Comparison of ENCODE assay signal across 20 mouse cellular contexts in the genomic region with DNA sequence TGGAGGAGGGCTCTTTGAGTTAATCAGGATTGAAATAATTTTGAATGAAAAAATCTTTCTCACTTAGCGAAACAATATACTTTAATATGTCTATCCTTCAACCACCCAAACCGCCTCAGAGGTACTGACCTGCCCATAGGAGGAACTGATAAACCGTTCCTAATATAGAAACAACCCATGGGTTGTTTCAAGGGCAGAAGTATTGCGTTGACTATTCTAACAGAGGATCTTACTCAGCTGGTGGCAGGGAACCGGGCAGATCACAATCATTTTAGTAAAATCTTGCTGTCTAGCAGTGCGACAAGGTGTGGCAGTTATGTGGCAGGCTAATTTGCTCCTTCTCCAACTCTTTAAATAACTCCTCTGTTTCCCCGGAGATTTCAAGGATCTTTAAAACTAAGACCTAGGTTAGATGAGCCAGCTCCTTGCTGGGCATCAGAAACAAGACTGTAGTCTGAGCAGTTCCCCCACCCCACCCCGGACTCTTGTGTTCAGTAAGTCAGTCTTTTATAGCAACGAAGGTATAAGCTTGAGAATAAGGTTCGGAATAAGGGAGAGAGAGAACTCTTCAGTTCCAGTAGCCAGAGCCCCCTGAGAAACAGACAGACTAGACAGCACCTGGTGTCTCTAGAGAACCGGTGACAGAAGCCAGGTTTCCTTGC. TPM values are rescaled to one million over a fixed set of nuclear protein-coding genes. Genes with fewer than 3 reads are reported as not detected.
DNase-seq lines count a peak whose midpoint lies in the region; ATAC-seq lines count a peak whose summit lies in the region.
"Had no signal": no experiment of that assay in that cellular context is flagged by ENCODE, and none has a peak within 500 bp of the region (broad histone marks: within the 10 kb centered on the region; RNA-seq: fewer than 3 reads in every experiment).

No protein-coding gene starts in this region.

- 47% methylated on average over 11 of the region's 11 CpGs for WGBS in heart, embryonic 14.5 days
- WGBS in hindbrain, embryonic 11.5 days: 87% methylated on average over 11 of the region's 11 CpGs

- peak overlapping the region in 1 of 2 experiments; percentile 42; a peak in 1 of 4 replicates for H3K27ac ChIP-seq in heart, embryonic 14.5 days (replicated peaks in 1 of 2; ENCODE audit: control insufficient read depth in 1 of 2, insufficient read depth in 1 of 2, low read depth in 2 of 2, low read length in 2 of 2)
- no peak overlapping the region for H3K27ac ChIP-seq in hindbrain, embryonic 11.5 days (ENCODE audit: low read depth, low read length)
- H3K27ac ChIP-seq: embryonic facial prominence, embryonic 15.5 days; hindbrain, embryonic 15.5 days; kidney, embryonic 15.5 days; limb, embryonic 15.5 days; liver, embryonic 15.5 days; midbrain, embryonic 12.5 days had no signal

- DNase-seq in heart, postnatal 4 days: no peak
- peak; percentile 7 for DNase-seq in A20 (ENCODE audit: low read depth, low spot score)
- DNase-seq in left cerebral cortex, postnatal 4 days: no peak
- DNase-seq in hindbrain, embryonic 11.5 days (ENCODE audit: low spot score): no peak
- DNase-seq: adrenal gland, postnatal 14 days; cerebellum, adult 11 months; cerebellum, postnatal 25 days; gastrocnemius, postnatal 36 days; right cerebral cortex, postnatal 4 days had no signal

- peak overlapping the region; percentile 41 for H3K4me2 ChIP-seq in heart, embryonic 14.5 days (ENCODE audit: low read length)
- no peak overlapping the region for H3K4me2 ChIP-seq in hindbrain, embryonic 11.5 days (replicated peaks; ENCODE audit: low read depth, low read length)
- H3K4me2 ChIP-seq: embryonic facial prominence, embryonic 15.5 days; hindbrain, embryonic 15.5 days; kidney, embryonic 15.5 days; limb, embryonic 15.5 days; liver, embryonic 15.5 days; midbrain, embryonic 12.5 days had no signal

- intact Hi-C loops in left cerebral cortex, postnatal 4 days (cut with DNase I): no loop called here

- no peak for ATAC-seq in heart, embryonic 14.5 days (ENCODE audit: insufficient number of reproducible peaks, insufficient read depth, low FRiP score, low read depth)
- ATAC-seq in CD4-positive, CD25-positive, alpha-beta regulatory T cell, adult 4 months: peak; percentile 35
- ATAC-seq in megakaryocyte, adult 5-6 weeks (ENCODE audit: poor library complexity, severe bottlenecking): peak; percentile 71
- ATAC-seq in hindbrain, embryonic 11.5 days (ENCODE audit: low FRiP score): no peak
- ATAC-seq: forebrain, embryonic 16.5 days had no signal

- no peaks in the 10 kb centered on the region for H3K9me3 ChIP-seq in heart, embryonic 14.5 days (ENCODE audit: control insufficient read depth, low read length)
- no peaks in the 10 kb centered on the region for H3K9me3 ChIP-seq in hindbrain, embryonic 11.5 days (ENCODE audit: control insufficient read depth, low read length)
- H3K9me3 ChIP-seq: embryonic facial prominence, embryonic 15.5 days; G1E; hindbrain, embryonic 15.5 days; kidney, embryonic 15.5 days; limb, embryonic 15.5 days; liver, embryonic 15.5 days; midbrain, embryonic 12.5 days had no signal

- peaks cover 14 to 18% of the 10 kb centered on the region in 2 experiments; a peak in 3 of 4 replicates for H3K4me1 ChIP-seq in heart, embryonic 14.5 days (ENCODE audit: control insufficient read depth in 2 of 2, insufficient read depth in 2 of 2, low read length in 2 of 2)
- no peaks in the 10 kb centered on the region for H3K4me1 ChIP-seq in hindbrain, embryonic 11.5 days (replicated peaks; ENCODE audit: control insufficient read depth, insufficient read depth, low read length)
- H3K4me1 ChIP-seq: hindbrain, embryonic 15.5 days; kidney, embryonic 15.5 days; liver, embryonic 15.5 days; midbrain, embryonic 12.5 days had no signal

- H3K27me3 ChIP-seq in heart, embryonic 14.5 days (ENCODE audit: control insufficient read depth, insufficient read depth, low read length): no peaks in the 10 kb centered on the region
- no peaks in the 10 kb centered on the region for H3K27me3 ChIP-seq in hindbrain, embryonic 11.5 days (ENCODE audit: control insufficient read depth, insufficient read depth, low read length)
- H3K27me3 ChIP-seq: embryonic facial prominence, embryonic 15.5 days; hindbrain, embryonic 15.5 days; kidney, embryonic 15.5 days; limb, embryonic 15.5 days; liver, embryonic 15.5 days; midbrain, embryonic 12.5 days had no signal

- no peak overlapping the region for H3K4me3 ChIP-seq in heart, embryonic 14.5 days (ENCODE audit: control insufficient read depth in 1 of 2, insufficient read depth in 1 of 2, low read depth in 1 of 2, low read length in 2 of 2)
- H3K4me3 ChIP-seq in hindbrain, embryonic 11.5 days (ENCODE audit: low read depth, low read length): no peak overlapping the region
- H3K4me3 ChIP-seq: embryonic facial prominence, embryonic 15.5 days; hindbrain, embryonic 15.5 days; kidney, embryonic 15.5 days; limb, embryonic 15.5 days; liver, embryonic 15.5 days; midbrain, embryonic 12.5 days had no signal

- H3K9ac ChIP-seq in heart, embryonic 14.5 days (ENCODE audit: low read length): peak overlapping the region; percentile 12; the same call in 1 of the 2 replicates
- no peak overlapping the region for H3K9ac ChIP-seq in hindbrain, embryonic 11.5 days (ENCODE audit: low read depth, low read length)
- H3K9ac ChIP-seq: embryonic facial prominence, embryonic 15.5 days; hindbrain, embryonic 15.5 days; kidney, embryonic 15.5 days; limb, embryonic 15.5 days; liver, embryonic 15.5 days; midbrain, embryonic 12.5 days had no signal

- no peaks in the 10 kb centered on the region for H3K36me3 ChIP-seq in heart, embryonic 14.5 days (ENCODE audit: control insufficient read depth, insufficient read depth, low read length)
- H3K36me3 ChIP-seq in hindbrain, embryonic 11.5 days (ENCODE audit: control insufficient read depth, insufficient read depth, low read length): no peaks in the 10 kb centered on the region
- H3K36me3 ChIP-seq: embryonic facial prominence, embryonic 15.5 days; G1E; hindbrain, embryonic 15.5 days; kidney, embryonic 15.5 days; limb, embryonic 15.5 days; liver, embryonic 15.5 days; midbrain, embryonic 12.5 days had no signal

RNA-seq across cellular contexts. Expression of a gene that starts 27.5 kb away (rescaled TPM):
- polyA plus RNA-seq in heart, embryonic 14.5 days (2014; fragmentation: Nextera tagmentation; extraction: Ambion mirVana): 45.2 and 45.3 TPM in 2 replicates
- 10 to 100 TPM; 46.8 to 51.0 TPM for total RNA-seq in heart, postnatal 4 days (2021)
- polyA plus RNA-seq in CD4-positive, CD25-positive, alpha-beta regulatory T cell, adult 4 months (2017; shearing (Covaris generic)): 1 to 10 TPM; 9.6 to 9.8 TPM
- 324 and 340 TPM in 2 replicates for total RNA-seq in megakaryocyte, adult 5-6 weeks (2015)
- 83.8 and 92.4 TPM in 2 replicates for total RNA-seq in megakaryocyte, adult 5-6 weeks (2017)
- total RNA-seq in left cerebral cortex, postnatal 4 days (2021): 100 to 1,000 TPM; 268 to 293 TPM
- 64.6 and 69.4 TPM in 2 replicates for polyA plus RNA-seq in hindbrain, embryonic 11.5 days (2014; fragmentation: Nextera tagmentation; extraction: Ambion mirVana)

Comparison
In these comparisons a context has a peak if more than half of its experiments do, and no peak if none do; other contexts are left out.
1. ATAC-seq: peak in CD4-positive, CD25-positive, alpha-beta regulatory T cell, adult 4 months (single experiment) and megakaryocyte, adult 5-6 weeks (single experiment); none in heart, embryonic 14.5 days (single experiment) and hindbrain, embryonic 11.5 days (single experiment).